Mouse (Mus musculus): ENCODE data around the gene Ccn5. TPM values are rescaled to one million over a fixed set of nuclear protein-coding genes. Genes with fewer than 3 reads are reported as not detected.

Gene Ccn5
- polyA plus RNA-seq, 1 experiment = 0.99 TPM

DNA sequence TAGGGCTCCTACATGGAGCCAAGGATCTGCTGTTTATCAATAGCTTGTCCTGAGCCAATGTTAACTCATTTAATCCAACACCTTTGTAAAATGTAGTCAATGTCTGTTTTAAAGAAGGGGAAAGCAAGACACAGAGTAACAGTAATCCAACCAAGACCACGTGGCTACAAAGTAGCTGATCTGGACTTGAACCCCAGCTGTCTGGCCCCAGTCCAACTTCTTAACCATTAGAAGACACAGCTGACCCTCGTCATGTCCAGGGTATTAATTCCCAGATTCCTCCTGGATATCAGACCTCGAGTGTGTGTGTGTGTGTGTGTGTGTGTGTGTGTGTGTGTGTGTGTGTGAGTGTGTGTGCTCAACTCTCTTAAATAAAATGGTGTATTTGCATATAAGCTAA, 51.2 kb downstream of the Ccn5 start:
- Histone ChIP-seq H3K4me3 (ENCODE audit: insufficient read depth, low read depth, low read length) (no peak overlapping the region), H3K27ac (replicated peaks; ENCODE audit: low read depth, low read length) (no peak overlapping the region), H3K4me1 (ENCODE audit: control insufficient read depth, insufficient read depth, insufficient read length, low read length) (no peaks in the 10 kb centered on the region)

DNA sequence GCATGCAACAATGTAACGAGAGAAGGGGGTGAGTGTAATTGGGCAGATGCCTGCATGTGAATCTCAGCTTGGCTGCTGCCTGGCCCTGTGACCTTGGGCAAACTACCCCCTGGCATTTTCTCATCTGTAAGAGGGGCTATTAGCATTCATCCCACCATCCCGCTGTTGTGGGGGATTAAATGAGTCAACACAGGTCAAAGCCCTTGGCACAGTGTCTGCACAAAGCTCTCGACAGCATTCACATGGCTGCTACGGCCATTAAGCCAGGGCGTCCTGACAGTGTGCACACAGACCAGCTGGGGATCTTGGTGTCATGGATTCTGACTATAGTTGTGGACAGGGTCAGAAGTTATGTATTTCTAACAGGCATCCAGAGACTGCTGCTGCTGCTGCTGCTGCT, 54.2 kb downstream of the Ccn5 start:
- H3K27ac ChIP-seq (replicated peaks; ENCODE audit: low read depth, low read length) = no peak overlapping the region
- no peaks in the 10 kb centered on the region for H3K4me1 ChIP-seq (ENCODE audit: control insufficient read depth, insufficient read depth, insufficient read length, low read length)

DNA sequence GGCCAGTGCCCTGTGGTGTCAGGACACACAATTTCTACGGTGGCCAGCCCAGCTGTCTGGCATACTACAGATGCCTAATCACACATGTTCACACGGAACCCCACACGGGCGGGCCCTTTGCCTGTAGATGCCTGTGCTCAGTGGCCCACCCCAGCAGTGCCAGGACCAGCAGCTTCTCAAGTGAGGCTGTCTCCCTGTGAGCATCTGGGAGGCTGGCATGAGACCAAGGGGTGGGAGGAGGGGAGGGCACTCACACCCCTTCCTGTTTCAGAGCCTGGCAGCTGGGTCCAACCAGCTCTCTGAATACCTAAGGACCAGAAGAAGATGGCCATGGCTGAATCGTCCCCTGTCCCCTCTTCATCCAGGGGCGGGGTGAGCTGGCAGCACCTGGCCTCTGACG, 54.8 kb downstream of the Ccn5 start:
- Histone ChIP-seq H3K4me3 (ENCODE audit: insufficient read depth, low read depth, low read length) (no peak overlapping the region), H3K4me1 (ENCODE audit: control insufficient read depth, insufficient read depth, insufficient read length, low read length) (no peaks in the 10 kb centered on the region), H3K27ac (replicated peaks; ENCODE audit: low read depth, low read length) (no peak overlapping the region)

More for the DNA sequence above, 54.2 kb downstream of the Ccn5 start:
- H3K4me3 ChIP-seq (ENCODE audit: insufficient read depth, low read depth, low read length) = no peak overlapping the region

DNA sequence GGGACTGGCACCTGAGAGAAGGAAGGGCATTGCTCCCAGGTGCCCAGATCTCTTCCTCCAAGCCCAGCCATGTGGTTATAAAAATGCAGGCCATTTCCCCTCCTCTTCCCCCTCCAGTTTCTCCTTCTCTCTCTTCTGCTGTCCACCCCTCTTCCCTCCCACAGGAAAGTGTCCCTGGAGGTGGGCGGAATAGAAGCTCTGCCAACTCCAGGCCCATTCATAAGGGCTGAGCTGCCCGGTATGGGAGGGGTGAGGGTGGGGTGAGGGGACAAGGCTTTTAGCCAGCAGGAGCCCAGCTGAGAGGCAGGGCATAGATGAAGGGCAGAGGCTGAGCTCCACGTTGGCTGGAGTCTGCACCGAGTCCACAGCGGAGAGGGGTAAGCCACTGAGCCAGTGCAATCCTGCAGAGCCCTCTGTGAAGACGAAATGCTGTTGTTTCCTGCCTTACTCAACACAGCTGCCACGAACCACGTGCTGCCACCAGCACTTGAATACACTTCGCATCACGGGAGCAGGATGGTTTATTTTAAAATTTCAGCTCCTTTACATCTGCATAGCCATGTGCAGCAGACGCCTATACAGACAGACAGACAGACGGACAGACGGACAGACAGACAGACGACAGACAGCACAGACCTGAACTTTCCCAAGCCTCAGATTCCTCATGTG, 56.3 kb downstream of the Ccn5 start:
- Histone ChIP-seq H3K27ac (replicated peaks; ENCODE audit: low read depth, low read length) (no peak overlapping the region), H3K4me1 (ENCODE audit: control insufficient read depth, insufficient read depth, insufficient read length, low read length) (no peaks in the 10 kb centered on the region), H3K4me3 (ENCODE audit: insufficient read depth, low read depth, low read length) (no peak overlapping the region)

DNA sequence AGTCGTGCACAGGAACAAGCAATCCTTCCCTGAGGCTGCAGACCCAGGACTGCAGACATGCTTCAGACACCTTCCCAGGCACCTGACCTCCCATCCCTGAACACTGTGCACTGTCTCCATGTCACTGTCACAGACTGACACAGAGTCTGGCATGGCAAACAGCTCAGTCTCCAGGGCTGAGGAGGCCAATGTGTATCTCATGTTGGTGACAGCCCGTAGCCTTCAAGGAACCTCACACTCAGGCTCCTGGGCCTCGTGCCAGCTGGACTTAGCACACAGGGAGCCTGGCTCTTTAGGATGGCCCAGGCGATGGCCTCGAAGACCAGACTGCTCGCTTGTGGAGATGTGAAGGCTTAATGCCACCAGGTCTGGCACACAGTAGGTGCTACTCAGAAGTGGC, 60.2 kb downstream of the Ccn5 start:
- no peak overlapping the region for H3K27ac ChIP-seq (replicated peaks; ENCODE audit: low read depth, low read length)
- H3K4me1 ChIP-seq (ENCODE audit: control insufficient read depth, insufficient read depth, insufficient read length, low read length) = no peaks in the 10 kb centered on the region
- no peak overlapping the region for H3K4me3 ChIP-seq (ENCODE audit: insufficient read depth, low read depth, low read length)

Other genes starting within 250 kb of the Ccn5 start
- gene Ttpal, start 218.5 kb upstream of the Ccn5 start, polyA plus RNA-seq (2012; ENCODE audit: insufficient read depth, insufficient read length, missing spikeins) = 4.8 and 5.8 TPM in 2 replicates
- 113 and 134 TPM in 2 replicates for gene Serinc3, start 175.7 kb upstream of the Ccn5 start, polyA plus RNA-seq (2012; ENCODE audit: insufficient read depth, insufficient read length, missing spikeins)
- 9.5 and 19.7 TPM in 2 replicates for gene Pkig, start 162.5 kb upstream of the Ccn5 start, polyA plus RNA-seq (2012; ENCODE audit: insufficient read depth, insufficient read length, missing spikeins)
- 0.88 TPM in 1 of 2 replicates, not detected in the other for gene Ada, start 70.6 kb upstream of the Ccn5 start, polyA plus RNA-seq (2012; ENCODE audit: insufficient read depth, insufficient read length, missing spikeins)
- gene Kcnk15, start 32.8 kb downstream of the Ccn5 start, polyA plus RNA-seq (2012; ENCODE audit: insufficient read depth, insufficient read length, missing spikeins) = not detected in 2 replicates
- gene Rims4, start 97.8 kb downstream of the Ccn5 start, polyA plus RNA-seq (2012; ENCODE audit: insufficient read depth, insufficient read length, missing spikeins) = 5.5 and 9.0 TPM in 2 replicates
- gene Ywhab, start 174.1 kb downstream of the Ccn5 start, polyA plus RNA-seq (2012; ENCODE audit: insufficient read depth, insufficient read length, missing spikeins) = 226 and 247 TPM in 2 replicates
- gene Pabpc1l, start 204.6 kb downstream of the Ccn5 start, polyA plus RNA-seq (2012; ENCODE audit: insufficient read depth, insufficient read length, missing spikeins) = not detected in 2 replicates
- gene Stk4, start 249.5 kb downstream of the Ccn5 start, polyA plus RNA-seq (2012; ENCODE audit: insufficient read depth, insufficient read length, missing spikeins) = 16.8 and 17.8 TPM in 2 replicates